Mouse (Mus musculus): ENCODE measurements around the gene Pde10a. TPM values are rescaled to one million over a fixed set of nuclear protein-coding genes. Genes with fewer than 3 reads are reported as not detected.

The Pde10a gene
- polyA plus RNA-seq, 1 experiment from 2014 or later, result 11.4 TPM

GRCm38 (mm10) chr17:8847558-8847957 is 322.4 kb downstream of the Pde10a start:
- Histone ChIP-seq H3K4me2 (replicated peaks) (no peak overlapping the region), H3K27me3 (replicated peaks) (no peaks in the 10 kb centered on the region), H3K36me3 (no peaks in the 10 kb centered on the region), H3K4me1 (peaks cover 8% of the 10 kb centered on the region), H3K9me3 (no peaks in the 10 kb centered on the region), H3K27ac (no peak overlapping the region), H3K4me3 (no peak overlapping the region), H3K9ac (no peak overlapping the region)
- no peak for ATAC-seq (ENCODE audit: low FRiP score, low read depth)
- 76% methylated on average over 7 of the region's 7 CpGs for WGBS

GRCm38 (mm10) chr17:8851846-8852245 is 326.7 kb downstream of the Pde10a start:
- Histone ChIP-seq H3K4me3 (no peak overlapping the region), H3K27me3 (replicated peaks) (no peaks in the 10 kb centered on the region), H3K27ac (no peak overlapping the region), H3K4me2 (replicated peaks) (no peak overlapping the region), H3K9ac (no peak overlapping the region), H3K36me3 (no peaks in the 10 kb centered on the region), H3K4me1 (peaks cover 10% of the 10 kb centered on the region; the same call in 1 of the 2 replicates), H3K9me3 (no peaks in the 10 kb centered on the region)
- 70% methylated on average over 6 of the region's 6 CpGs for WGBS
- ATAC-seq (ENCODE audit: low FRiP score, low read depth), result no peak

GRCm38 (mm10) chr17:8856430-8857371 is 331.5 kb downstream of the Pde10a start:
- no peaks in the 10 kb centered on the region for H3K36me3 ChIP-seq
- WGBS, result 28% methylated on average over 22 of the region's 22 CpGs
- peaks cover 16% of the 10 kb centered on the region for H3K4me1 ChIP-seq
- no peaks in the 10 kb centered on the region for H3K9me3 ChIP-seq
- H3K27me3 ChIP-seq (replicated peaks), result no peaks in the 10 kb centered on the region
- no peak overlapping the region for H3K4me3 ChIP-seq
- no peak overlapping the region for H3K27ac ChIP-seq
- H3K9ac ChIP-seq, result no peak overlapping the region
- ATAC-seq (ENCODE audit: low FRiP score, low read depth), result 0 out of 2 replicates have a peak, but pooled peaks have one; percentile 58
- H3K4me2 ChIP-seq (replicated peaks), result peak overlapping the region; percentile 40

- Histone ChIP-seq H3K4me3 (no peak overlapping the region), H3K36me3 (no peaks in the 10 kb centered on the region), H3K27ac (no peak overlapping the region), H3K4me1 (peaks cover 20% of the 10 kb centered on the region), H3K4me2 (replicated peaks) (no peak overlapping the region), H3K9me3 (no peaks in the 10 kb centered on the region), H3K27me3 (replicated peaks) (no peaks in the 10 kb centered on the region), H3K9ac (no peak overlapping the region)
- 78% methylated on average over 23 of the region's 23 CpGs for WGBS
- ATAC-seq (ENCODE audit: low FRiP score, low read depth), result no peak
Measured at GRCm38 (mm10) chr17:8858636-8859421, 333.7 kb downstream of the Pde10a start.

GRCm38 (mm10) chr17:8859489-8859888 is 334.3 kb downstream of the Pde10a start:
- 82% methylated on average over 4 of the region's 4 CpGs for WGBS
- peaks cover 20% of the 10 kb centered on the region for H3K4me1 ChIP-seq
- no peak overlapping the region for H3K4me2 ChIP-seq (replicated peaks)
- H3K27ac ChIP-seq, result no peak overlapping the region
- H3K9me3 ChIP-seq, result no peaks in the 10 kb centered on the region
- H3K9ac ChIP-seq, result no peak overlapping the region
- H3K36me3 ChIP-seq, result no peaks in the 10 kb centered on the region
- no peak overlapping the region for H3K4me3 ChIP-seq
- ATAC-seq (ENCODE audit: low FRiP score, low read depth), result no peak
- H3K27me3 ChIP-seq (replicated peaks), result no peaks in the 10 kb centered on the region

GRCm38 (mm10) chr17:8864638-8865497 is 339.7 kb downstream of the Pde10a start:
- Histone ChIP-seq H3K4me2 (replicated peaks) (no peak overlapping the region), H3K4me3 (no peak overlapping the region), H3K9me3 (no peaks in the 10 kb centered on the region), H3K27ac (no peak overlapping the region), H3K4me1 (peaks cover 4% of the 10 kb centered on the region), H3K27me3 (replicated peaks) (no peaks in the 10 kb centered on the region), H3K36me3 (no peaks in the 10 kb centered on the region), H3K9ac (no peak overlapping the region)
- ATAC-seq (ENCODE audit: low FRiP score, low read depth), result no peak
- WGBS, result 79% methylated on average over 8 of the region's 8 CpGs

- Histone ChIP-seq H3K36me3 (no peaks in the 10 kb centered on the region), H3K9me3 (no peaks in the 10 kb centered on the region), H3K9ac (no peak overlapping the region), H3K27ac (no peak overlapping the region), H3K27me3 (replicated peaks) (no peaks in the 10 kb centered on the region), H3K4me3 (no peak overlapping the region), H3K4me1 (peaks cover 11% of the 10 kb centered on the region), H3K4me2 (replicated peaks) (no peak overlapping the region)
- 77% methylated on average over 25 of the region's 25 CpGs for WGBS
- ATAC-seq (ENCODE audit: low FRiP score, low read depth), result no peak
Measured at GRCm38 (mm10) chr17:8867331-8868237, 342.4 kb downstream of the Pde10a start.

GRCm38 (mm10) chr17:8869287-8869686 is 344.1 kb downstream of the Pde10a start:
- Histone ChIP-seq H3K4me3 (no peak overlapping the region), H3K4me1 (peaks cover 12% of the 10 kb centered on the region; the same call in 1 of the 2 replicates), H3K36me3 (no peaks in the 10 kb centered on the region), H3K9ac (no peak overlapping the region), H3K4me2 (replicated peaks) (no peak overlapping the region), H3K27me3 (replicated peaks) (no peaks in the 10 kb centered on the region), H3K9me3 (no peaks in the 10 kb centered on the region), H3K27ac (no peak overlapping the region)
- no peak for ATAC-seq (ENCODE audit: low FRiP score, low read depth)
- WGBS, result 92% methylated on average over 10 of the region's 10 CpGs

- H3K4me2 ChIP-seq (replicated peaks), result no peak overlapping the region
- ATAC-seq (ENCODE audit: low FRiP score, low read depth), result no peak
- peaks cover 12% of the 10 kb centered on the region; the same call in 1 of the 2 replicates for H3K4me1 ChIP-seq
- no peak overlapping the region for H3K9ac ChIP-seq
- H3K27me3 ChIP-seq (replicated peaks), result no peaks in the 10 kb centered on the region
- H3K4me3 ChIP-seq, result no peak overlapping the region
- no peaks in the 10 kb centered on the region for H3K9me3 ChIP-seq
- WGBS, result 85% methylated on average over 7 of the region's 7 CpGs
- H3K36me3 ChIP-seq, result no peaks in the 10 kb centered on the region
- H3K27ac ChIP-seq, result no peak overlapping the region
Measured at GRCm38 (mm10) chr17:8870848-8871247, 345.7 kb downstream of the Pde10a start.

- Histone ChIP-seq H3K27ac (no peak overlapping the region), H3K4me2 (replicated peaks) (no peak overlapping the region), H3K4me1 (peaks cover 12% of the 10 kb centered on the region; the same call in 1 of the 2 replicates), H3K9ac (no peak overlapping the region), H3K4me3 (no peak overlapping the region), H3K27me3 (replicated peaks) (no peaks in the 10 kb centered on the region), H3K9me3 (no peaks in the 10 kb centered on the region), H3K36me3 (no peaks in the 10 kb centered on the region)
- 85% methylated on average over 7 of the region's 7 CpGs for WGBS
- no peak for ATAC-seq (ENCODE audit: low FRiP score, low read depth)
Measured at GRCm38 (mm10) chr17:8871396-8871795, 346.2 kb downstream of the Pde10a start.
